Mouse (Mus musculus) lung, embryonic 14.5 days (tissue): ENCODE results near the gene Jmjd6. TPM values are rescaled to one million over a fixed set of nuclear protein-coding genes. Genes with fewer than 3 reads are reported as not detected.

Experiments used
- ATAC-seq: fragments of 200-750 bp; cut with Nextera tagmentation; 2 replicates; pipeline ENCODE4 v1.8.0; 2017; ENCODE audit warnings: mild to moderate bottlenecking, moderate TSS enrichment, moderate library complexity; ENCODE audit not compliant: insufficient read depth
- DNase-seq: peaks from one replicate; pipeline ENCODE4 v3.0.0-alpha.2; 2015
- H3K27ac ChIP-seq: fragments of 300-500 bp; sonication (generic); 2 replicates; pipeline ENCODE4 v1.5.1; 2014; ENCODE audit warnings: low read depth, mild to moderate bottlenecking, moderate library complexity
- H3K27me3 ChIP-seq: fragments of 300-500 bp; sonication (generic); 2 replicates; pipeline ENCODE4 v1.6.1; 2014; ENCODE audit warnings: low read length, control low read depth; ENCODE audit not compliant: insufficient read depth
- H3K36me3 ChIP-seq: fragments of 300-500 bp; sonication (generic); 2 replicates; pipeline ENCODE4 v1.6.1; 2014; ENCODE audit warnings: control low read depth; ENCODE audit not compliant: insufficient read depth
- H3K4me1 ChIP-seq: fragments of 300-500 bp; sonication (generic); 2 replicates; pipeline ENCODE4 v1.6.1; 2014; ENCODE audit warnings: antibody characterized with exemption, control low read depth; ENCODE audit not compliant: insufficient read depth
- H3K4me2 ChIP-seq: fragments of 300-500 bp; sonication (generic); 2 replicates; pipeline ENCODE4 v1.6.1; 2014; ENCODE audit warnings: mild to moderate bottlenecking
- H3K4me3 ChIP-seq: fragments of 300-500 bp; sonication (generic); 2 replicates; pipeline ENCODE4 v1.5.1; 2014; ENCODE audit warnings: low read depth, low read length
- H3K9ac ChIP-seq: fragments of 300-500 bp; sonication (generic); 2 replicates; pipeline ENCODE4 v1.6.1; 2014
- H3K9me3 ChIP-seq: fragments of 300-500 bp; sonication (generic); 2 replicates; pipeline ENCODE4 v1.6.1; 2016; ENCODE audit warnings: low read depth, low read length, control low read depth
- CTCF ChIP-seq: IDR thresholded peaks from 2 replicates; pipeline ENCODE4 v1.5.1; 2016; ENCODE audit warnings: antibody characterized with exemption, low read depth
- WGBS: fragments of 180-500 bp; shearing (Covaris S2); extraction: QIAGEN DNeasy Blood & Tissue Kit; methylation state at CpG from one replicate; pipeline ENCODE4 v1.1.7; 2014; 5-methylcytosine and 5-hydroxymethylcytosine counted together
- polyA plus RNA-seq: library from polyadenylated mRNA; unstranded; fragments of >200 nt; fragmentation: Nextera tagmentation; extraction: Ambion mirVana; gene quantifications from 2 replicates; pipeline ENCODE4 v1.2.1, GENCODE M21; 2014

The Jmjd6 gene
- polyA plus RNA-seq, 1 experiment from 2014 or later = 66.3 TPM

DNA sequence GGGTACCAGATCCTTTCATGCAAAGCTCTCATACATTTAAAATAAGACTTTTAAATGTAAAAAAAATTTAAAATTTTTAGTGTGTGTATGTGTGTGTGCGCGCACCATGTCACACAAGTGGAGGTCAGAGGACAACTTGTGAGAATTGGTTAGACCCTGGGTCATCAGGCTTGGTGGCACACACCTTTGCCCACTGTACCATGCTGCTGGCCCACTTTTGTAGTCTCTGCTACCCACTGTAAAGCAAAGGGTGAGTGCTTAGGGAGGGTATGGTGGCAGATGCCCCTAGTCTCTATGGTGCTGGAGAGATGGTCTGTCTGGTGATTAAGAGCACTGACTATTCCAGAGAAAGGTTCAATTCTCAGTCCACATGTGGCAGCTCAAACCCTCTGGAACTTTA is 20.0 kb downstream of the Jmjd6 start:
- ATAC-seq (no peak), DNase-seq (no peak)
- peaks cover 9% of the 10 kb centered on the region; the same call in 1 of the 2 replicates for H3K4me1 ChIP-seq
- no peak overlapping the region for H3K4me3 ChIP-seq
- TF ChIP-seq CTCF = no peak
- H3K27ac ChIP-seq = no peak overlapping the region
- no peaks in the 10 kb centered on the region for H3K27me3 ChIP-seq
- no peaks in the 10 kb centered on the region for H3K36me3 ChIP-seq
- no peak overlapping the region for H3K9ac ChIP-seq
- WGBS = 100% methylated on average over 2 of the region's 2 CpGs
- no peak overlapping the region for H3K4me2 ChIP-seq
- no peaks in the 10 kb centered on the region for H3K9me3 ChIP-seq

DNA sequence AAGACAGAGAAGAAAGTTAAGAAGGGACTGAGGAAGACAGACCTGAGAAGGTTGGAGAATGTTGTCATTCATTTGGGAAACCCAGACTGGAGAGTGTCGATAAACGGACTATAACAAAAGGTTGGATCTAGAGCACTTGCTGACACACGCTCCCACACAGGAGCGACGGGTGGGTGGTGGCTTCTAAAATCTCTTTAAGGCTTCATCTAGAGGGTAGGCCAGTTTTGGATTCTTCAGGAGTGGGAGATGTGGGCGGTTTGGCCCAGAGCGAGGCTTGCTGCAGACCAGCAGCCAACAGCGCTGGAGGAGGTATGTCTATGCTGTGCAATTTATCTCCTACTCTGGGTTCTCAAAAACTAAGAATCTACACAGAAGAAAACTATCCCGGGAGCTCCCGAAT is 20.6 kb downstream of the Jmjd6 start:
- Histone ChIP-seq H3K27ac (no peak overlapping the region), H3K4me1 (peaks cover 9% of the 10 kb centered on the region; the same call in 1 of the 2 replicates), H3K27me3 (no peaks in the 10 kb centered on the region), H3K9me3 (no peaks in the 10 kb centered on the region), H3K4me3 (no peak overlapping the region), H3K9ac (no peak overlapping the region), H3K36me3 (no peaks in the 10 kb centered on the region), H3K4me2 (no peak overlapping the region)
- DNase-seq (no peak), ATAC-seq (no peak)
- WGBS = 83% methylated on average over 10 of the region's 10 CpGs
- no peak for TF ChIP-seq CTCF

DNA sequence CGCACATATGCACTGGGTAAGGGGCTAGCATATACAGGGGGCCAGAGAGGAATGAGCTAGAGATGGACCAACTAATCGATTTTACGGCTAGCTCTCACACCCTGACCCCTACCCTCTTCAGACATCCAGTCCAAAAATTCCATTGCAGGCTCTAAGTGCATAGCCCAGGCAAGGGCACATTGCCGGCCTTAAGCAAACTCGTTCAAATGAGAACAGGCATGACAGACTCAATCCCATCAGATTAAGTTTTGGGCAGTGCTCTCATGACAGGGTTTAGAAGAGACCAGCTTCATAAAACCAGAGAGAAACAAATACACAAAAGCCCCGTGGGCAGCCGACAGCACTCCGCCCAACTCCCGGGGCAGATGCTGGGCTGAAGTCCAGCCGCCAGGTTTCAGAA is 21.0 kb downstream of the Jmjd6 start:
- Histone ChIP-seq H3K27me3 (no peaks in the 10 kb centered on the region), H3K36me3 (no peaks in the 10 kb centered on the region), H3K27ac (no peak overlapping the region), H3K4me3 (no peak overlapping the region), H3K9me3 (no peaks in the 10 kb centered on the region), H3K4me1 (peaks cover 9% of the 10 kb centered on the region; the same call in 1 of the 2 replicates), H3K9ac (no peak overlapping the region), H3K4me2 (no peak overlapping the region)
- TF ChIP-seq CTCF = no peak
- ATAC-seq (no peak), DNase-seq (no peak)
- 48% methylated on average over 10 of the region's 10 CpGs for WGBS

DNA sequence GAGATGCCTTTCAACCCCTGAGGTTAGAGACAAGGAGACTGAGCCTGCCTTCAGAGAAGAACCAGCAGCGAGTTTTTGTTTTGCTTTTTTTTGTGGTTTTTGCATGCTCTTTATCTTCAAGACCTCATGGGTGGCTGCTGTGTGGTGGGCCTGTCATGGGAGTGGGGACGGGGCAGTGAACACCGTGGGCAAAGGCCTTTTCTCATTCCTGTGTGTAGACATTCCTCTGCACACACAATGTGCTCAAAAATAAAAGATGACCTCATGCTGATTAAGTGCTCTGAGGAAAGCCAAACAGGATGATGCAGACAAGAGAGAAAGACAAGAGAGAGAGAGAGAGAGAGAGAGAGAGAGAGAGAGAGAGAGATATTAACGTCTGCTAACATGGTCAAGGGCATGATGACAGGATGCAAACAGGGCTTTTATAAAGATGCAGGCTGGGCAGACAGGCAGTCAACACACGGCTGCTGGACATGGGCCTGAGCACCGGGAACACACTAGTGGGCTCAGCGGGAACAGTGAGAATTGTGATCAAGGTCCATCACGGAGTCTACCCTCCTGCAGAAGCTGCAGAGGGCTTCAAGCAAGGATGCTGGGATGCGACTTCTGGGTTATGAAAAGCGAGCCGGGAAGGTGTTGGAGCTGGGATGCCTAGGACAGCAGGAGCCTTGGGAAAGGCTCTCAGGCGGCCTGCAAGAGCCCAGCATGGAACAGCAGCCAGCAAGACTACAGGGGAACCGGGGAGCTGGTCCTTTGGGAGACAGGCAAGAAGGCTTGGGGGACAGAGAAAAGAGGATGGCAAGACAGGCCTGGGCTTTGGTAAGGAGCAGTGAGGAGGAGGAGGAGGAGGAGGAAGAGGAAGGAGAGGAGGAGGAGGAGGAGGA is 21.9 kb downstream of the Jmjd6 start:
- DNase-seq (peak; percentile 40), ATAC-seq (no peak)
- H3K9ac ChIP-seq = no peak overlapping the region; the same call in 1 of the 2 replicates
- 52% methylated on average over 13 of the region's 13 CpGs for WGBS
- H3K27ac ChIP-seq = peak overlapping the region; percentile 72; the same call in 1 of the 2 replicates
- H3K4me2 ChIP-seq = no peak overlapping the region
- no peaks in the 10 kb centered on the region for H3K36me3 ChIP-seq
- 0 out of 2 replicates have a peak, but pooled peaks cover 2% of the 10 kb centered on the region for H3K4me1 ChIP-seq
- H3K27me3 ChIP-seq = no peaks in the 10 kb centered on the region
- no peaks in the 10 kb centered on the region for H3K9me3 ChIP-seq
- TF ChIP-seq CTCF = no peak
- no peak overlapping the region for H3K4me3 ChIP-seq

DNA sequence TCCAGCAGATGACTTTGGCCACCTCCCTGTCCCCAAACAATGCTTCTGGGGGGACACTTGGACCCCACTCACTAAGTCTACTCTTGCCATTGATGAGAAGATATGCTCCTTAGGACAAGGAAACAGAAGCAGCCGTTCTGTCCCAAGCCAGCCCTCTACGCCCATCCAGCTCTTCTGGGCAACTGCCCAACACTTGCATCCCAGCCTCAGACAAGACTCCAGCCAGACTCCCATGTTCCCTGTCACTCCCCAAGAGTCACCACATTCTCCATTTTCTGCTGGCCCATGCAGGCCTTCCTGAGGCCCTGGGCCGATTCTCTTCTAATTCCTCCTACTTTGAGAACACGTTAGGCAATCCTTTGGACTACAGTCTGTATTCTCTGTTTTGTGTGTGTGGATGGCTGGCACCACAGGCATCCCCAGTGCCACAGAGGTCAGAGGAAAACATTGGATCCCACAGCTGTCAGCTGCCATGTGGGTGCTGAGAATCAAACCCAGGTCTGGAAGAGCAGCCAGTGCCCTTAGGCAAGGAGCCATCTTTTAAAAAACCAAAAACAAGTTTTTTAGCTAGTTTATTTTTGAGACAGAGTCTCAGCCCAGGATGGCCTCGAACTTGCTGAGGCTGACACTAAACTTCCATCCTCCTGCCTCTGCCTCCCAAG is 23.2 kb downstream of the Jmjd6 start:
- Histone ChIP-seq H3K9me3 (no peaks in the 10 kb centered on the region), H3K27ac (no peak overlapping the region), H3K27me3 (no peaks in the 10 kb centered on the region), H3K9ac (no peak overlapping the region), H3K4me3 (no peak overlapping the region), H3K36me3 (no peaks in the 10 kb centered on the region), H3K4me2 (no peak overlapping the region), H3K4me1 (peaks cover 6% of the 10 kb centered on the region)
- DNase-seq (peak; percentile 32), ATAC-seq (no peak)
- no peak for TF ChIP-seq CTCF
- 78% methylated on average over 5 of the region's 5 CpGs for WGBS

DNA sequence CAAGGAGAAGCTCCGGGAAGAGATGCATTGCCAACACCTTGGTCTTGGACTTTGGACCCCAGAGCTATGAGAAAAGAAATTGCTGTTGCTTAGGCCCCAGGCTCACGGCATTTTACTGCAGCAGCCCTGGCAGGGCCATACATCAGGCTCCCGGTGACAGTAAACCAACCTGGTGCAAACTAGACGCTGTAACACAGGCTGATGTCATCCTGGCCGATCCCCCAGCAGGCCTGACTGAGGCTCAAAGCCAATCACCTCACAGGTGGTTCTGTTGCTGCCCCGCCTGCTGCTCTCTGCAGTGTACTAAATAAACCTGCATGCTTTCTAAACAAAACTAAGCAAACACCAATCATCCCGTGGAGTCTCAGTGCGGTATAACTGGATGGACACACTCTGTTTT is 24.5 kb downstream of the Jmjd6 start:
- Histone ChIP-seq H3K36me3 (no peaks in the 10 kb centered on the region), H3K4me3 (no peak overlapping the region), H3K9ac (no peak overlapping the region), H3K27ac (no peak overlapping the region), H3K4me1 (peaks cover 20% of the 10 kb centered on the region), H3K27me3 (no peaks in the 10 kb centered on the region), H3K9me3 (no peaks in the 10 kb centered on the region), H3K4me2 (no peak overlapping the region)
- no peak for DNase-seq
- no peak for TF ChIP-seq CTCF
- ATAC-seq = no peak
- WGBS = 39% methylated on average over 8 of the region's 8 CpGs

DNA sequence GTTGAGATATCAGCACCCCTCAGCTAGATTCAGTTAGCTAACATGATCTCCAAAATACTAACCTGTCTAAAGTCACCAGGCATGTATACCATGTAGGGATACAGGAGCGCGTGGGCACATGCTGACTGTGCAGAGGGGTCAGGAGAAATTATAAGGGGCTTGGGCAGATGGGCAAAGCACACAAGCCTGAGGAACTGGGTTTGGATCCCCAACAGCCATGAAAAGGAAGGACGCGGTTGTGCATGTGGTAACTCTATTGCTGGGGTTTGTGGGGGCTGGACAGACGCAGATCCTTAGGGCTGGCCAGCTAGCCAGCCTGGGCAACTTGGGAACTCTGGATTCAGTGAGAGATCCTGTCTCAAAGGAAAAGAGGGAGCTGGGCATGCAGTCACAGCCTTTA is 25.7 kb downstream of the Jmjd6 start:
- Histone ChIP-seq H3K4me3 (no peak overlapping the region), H3K36me3 (no peaks in the 10 kb centered on the region), H3K27ac (no peak overlapping the region), H3K9ac (no peak overlapping the region), H3K4me2 (no peak overlapping the region), H3K27me3 (no peaks in the 10 kb centered on the region), H3K4me1 (peaks cover 31% of the 10 kb centered on the region), H3K9me3 (no peaks in the 10 kb centered on the region)
- DNase-seq = no peak
- no peak for ATAC-seq
- 96% methylated on average over 5 of the region's 5 CpGs for WGBS
- no peak for TF ChIP-seq CTCF
